Mouse (Mus musculus) erythroblast, embryonic 14.5 days (primary cell): ENCODE results near the gene Mapk10.

ENCODE experiments used
- GATA1 ChIP-seq: IDR thresholded peaks from 2 replicates; pipeline ENCODE4 v1.6.1; 2012; ENCODE audit warnings: low read length, inconsistent platforms, mixed read lengths
- TAL1 ChIP-seq: IDR thresholded peaks from 3 replicates; pipeline ENCODE4 v1.6.1; 2012; ENCODE audit warnings: low read length, inconsistent platforms, mixed read lengths

DNA sequence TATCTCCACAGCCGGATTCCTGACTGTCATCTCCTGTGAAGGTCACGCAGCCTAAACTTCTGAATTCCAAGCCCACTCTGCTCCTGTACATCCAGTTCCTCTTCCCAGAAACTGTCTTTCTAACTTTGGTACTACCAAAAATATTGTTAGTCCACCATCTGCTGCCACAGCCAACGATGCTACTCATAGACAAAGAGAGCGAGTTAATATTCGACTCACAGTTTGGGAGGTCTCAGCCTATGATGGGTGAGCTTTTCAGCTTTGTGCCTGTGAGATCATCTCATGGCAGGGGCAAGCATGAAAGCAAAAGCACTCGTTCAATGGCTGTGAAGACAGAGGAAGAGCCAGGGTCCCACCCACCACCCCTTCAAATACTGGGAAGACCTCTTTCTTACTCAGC is 16.6 kb downstream of the Mapk10 start:
- TF ChIP-seq GATA1 (no peak), TAL1 (no peak)
